Mouse (Mus musculus) stomach, embryonic 16.5 days (tissue): Measurements from ENCODE around the gene Per1. TPM values are rescaled to one million over a fixed set of nuclear protein-coding genes. Genes with fewer than 3 reads are reported as not detected.
A peak's percentile ranks its signal among the peaks of the same experiment; 100 is the strongest.

Experiments
- ATAC-seq: fragments of 200-750 bp; cut with Nextera tagmentation; 2 replicates; pipeline ENCODE4 v1.8.0; 2017; ENCODE audit warnings: moderate number of reproducible peaks, moderate TSS enrichment; ENCODE audit not compliant: insufficient read depth, low FRiP score
- H3K27ac ChIP-seq: fragments of 300-500 bp; sonication (generic); 2 replicates; pipeline ENCODE4 v1.5.1; 2014; ENCODE audit warnings: low read length
- H3K27me3 ChIP-seq: fragments of 300-500 bp; sonication (generic); 2 replicates; pipeline ENCODE4 v1.6.1; 2014; ENCODE audit warnings: low read length, control low read depth, mixed read lengths; ENCODE audit not compliant: control insufficient read depth, insufficient read depth
- H3K36me3 ChIP-seq: fragments of 300-500 bp; sonication (generic); 2 replicates; pipeline ENCODE4 v1.6.1; 2014; ENCODE audit warnings: low read length; ENCODE audit not compliant: control insufficient read depth, insufficient read depth
- H3K4me1 ChIP-seq: fragments of 300-500 bp; sonication (generic); 2 replicates; pipeline ENCODE4 v1.6.1; 2014; ENCODE audit warnings: low read length, control low read depth, mixed read lengths; ENCODE audit not compliant: control insufficient read depth, insufficient read depth
- H3K4me2 ChIP-seq: fragments of 300-500 bp; sonication (generic); 2 replicates; pipeline ENCODE4 v1.6.1; 2014; ENCODE audit warnings: low read depth, low read length, mixed read lengths
- H3K4me3 ChIP-seq: fragments of 300-500 bp; sonication (generic); replicated peaks from 2 replicates; pipeline ENCODE4 v1.5.1; 2014; ENCODE audit warnings: mild to moderate bottlenecking, low read length
- H3K9ac ChIP-seq: fragments of 300-500 bp; sonication (generic); 2 replicates; pipeline ENCODE4 v1.6.1; 2014; ENCODE audit warnings: low read length
- H3K9me3 ChIP-seq: fragments of 300-500 bp; sonication (generic); replicated peaks from 2 replicates; pipeline ENCODE4 v1.6.1; 2016; ENCODE audit warnings: low read length, control low read depth; ENCODE audit not compliant: control insufficient read depth
- WGBS: fragments of 180-500 bp; shearing (Covaris S2); extraction: QIAGEN DNeasy Blood & Tissue Kit; methylation state at CpG from one replicate; pipeline ENCODE4 v1.1.7; 2014; 5-methylcytosine and 5-hydroxymethylcytosine counted together
- polyA plus RNA-seq: library from polyadenylated mRNA; unstranded; fragments of >200 nt; fragmentation: Nextera tagmentation; extraction: Ambion mirVana; gene quantifications from 2 replicates; pipeline ENCODE4 v1.2.1, GENCODE M21; 2015

Gene Per1
- polyA plus RNA-seq, 1 experiment from 2014 or later, result 21.8 TPM

GRCm38 (mm10) chr11:69099915-69100345 is 4.9 kb downstream of the Per1 start:
- Histone ChIP-seq H3K4me2 (peak overlapping the region; percentile 96), H3K9ac (peak overlapping the region; percentile 81), H3K36me3 (peaks cover 30% of the 10 kb centered on the region), H3K27ac (peak overlapping the region; percentile 96), H3K27me3 (no peaks in the 10 kb centered on the region), H3K4me3 (peak overlapping the region; percentile 57), H3K4me1 (peaks cover 34% of the 10 kb centered on the region), H3K9me3 (no peaks in the 10 kb centered on the region)
- ATAC-seq, result peak; percentile 9; the same call in 1 of the 2 replicates
- under 1% methylated on average over 23 of the region's 23 CpGs for WGBS

GRCm38 (mm10) chr11:69100639-69101360 is 5.8 kb downstream of the Per1 start:
- Histone ChIP-seq H3K9ac (peak overlapping the region; percentile 81), H3K4me1 (peaks cover 34% of the 10 kb centered on the region), H3K27ac (no peak overlapping the region), H3K4me3 (no peak overlapping the region), H3K4me2 (peak overlapping the region; percentile 96), H3K9me3 (no peaks in the 10 kb centered on the region), H3K36me3 (peaks cover 38% of the 10 kb centered on the region), H3K27me3 (no peaks in the 10 kb centered on the region)
- 89% methylated on average over 20 of the region's 20 CpGs for WGBS
- ATAC-seq, result no peak

- Histone ChIP-seq H3K4me3 (no peak overlapping the region), H3K9ac (no peak overlapping the region), H3K27ac (no peak overlapping the region), H3K4me2 (no peak overlapping the region), H3K36me3 (peaks cover 43% of the 10 kb centered on the region), H3K27me3 (no peaks in the 10 kb centered on the region), H3K9me3 (no peaks in the 10 kb centered on the region), H3K4me1 (peaks cover 34% of the 10 kb centered on the region)
- WGBS, result 88% methylated on average over 21 of the region's 21 CpGs
- no peak for ATAC-seq
These were observed 6.8 kb downstream of the Per1 start for GRCm38 (mm10) chr11:69101604-69102402.

GRCm38 (mm10) chr11:69102403-69102725 is 7.3 kb downstream of the Per1 start:
- H3K27ac ChIP-seq, result no peak overlapping the region
- no peaks in the 10 kb centered on the region for H3K27me3 ChIP-seq
- no peak overlapping the region for H3K4me3 ChIP-seq
- no peak overlapping the region for H3K4me2 ChIP-seq
- no peak for ATAC-seq
- H3K9me3 ChIP-seq, result no peaks in the 10 kb centered on the region
- peaks cover 43% of the 10 kb centered on the region for H3K36me3 ChIP-seq
- no peak overlapping the region for H3K9ac ChIP-seq
- H3K4me1 ChIP-seq, result peaks cover 31% of the 10 kb centered on the region
- 84% methylated on average over 7 of the region's 7 CpGs for WGBS

GRCm38 (mm10) chr11:69103121-69103520 is 8.1 kb downstream of the Per1 start:
- H3K36me3 ChIP-seq, result peaks cover 48% of the 10 kb centered on the region
- H3K4me1 ChIP-seq, result peaks cover 24% of the 10 kb centered on the region
- no peak overlapping the region for H3K4me2 ChIP-seq
- ATAC-seq, result no peak
- no peak overlapping the region for H3K9ac ChIP-seq
- no peaks in the 10 kb centered on the region for H3K9me3 ChIP-seq
- 94% methylated on average over 14 of the region's 14 CpGs for WGBS
- no peak overlapping the region for H3K4me3 ChIP-seq
- no peak overlapping the region for H3K27ac ChIP-seq
- no peaks in the 10 kb centered on the region for H3K27me3 ChIP-seq

GRCm38 (mm10) chr11:69103531-69104435 is 8.8 kb downstream of the Per1 start:
- no peaks in the 10 kb centered on the region for H3K27me3 ChIP-seq
- no peak overlapping the region for H3K9ac ChIP-seq
- peaks cover 17% of the 10 kb centered on the region for H3K4me1 ChIP-seq
- no peak overlapping the region for H3K4me3 ChIP-seq
- ATAC-seq, result no peak
- 90% methylated on average over 15 of the region's 15 CpGs for whole genome bisulfite sequencing
- no peak overlapping the region for H3K4me2 ChIP-seq
- no peak overlapping the region for H3K27ac ChIP-seq
- peaks cover 48% of the 10 kb centered on the region for H3K36me3 ChIP-seq
- H3K9me3 ChIP-seq, result no peaks in the 10 kb centered on the region

GRCm38 (mm10) chr11:69104487-69104886 is 9.5 kb downstream of the Per1 start:
- Histone ChIP-seq H3K4me2 (no peak overlapping the region), H3K4me3 (no peak overlapping the region), H3K9ac (no peak overlapping the region), H3K27me3 (no peaks in the 10 kb centered on the region), H3K9me3 (no peaks in the 10 kb centered on the region), H3K27ac (no peak overlapping the region), H3K4me1 (peaks cover 11% of the 10 kb centered on the region), H3K36me3 (peaks cover 48% of the 10 kb centered on the region)
- WGBS, result 89% methylated on average over 14 of the region's 14 CpGs
- ATAC-seq, result no peak

- Histone ChIP-seq H3K4me3 (no peak overlapping the region), H3K9ac (no peak overlapping the region), H3K9me3 (no peaks in the 10 kb centered on the region), H3K36me3 (peaks cover 48% of the 10 kb centered on the region), H3K4me1 (peaks cover 4% of the 10 kb centered on the region), H3K4me2 (no peak overlapping the region), H3K27me3 (no peaks in the 10 kb centered on the region), H3K27ac (no peak overlapping the region)
- no peak for ATAC-seq
- 83% methylated on average over 6 of the region's 6 CpGs for WGBS
These were observed 10.2 kb downstream of the Per1 start for GRCm38 (mm10) chr11:69105227-69105626.
